Mouse (Mus musculus) embryonic facial prominence, embryonic 11.5 days (tissue): ENCODE data around the gene Mcoln3. TPM values are rescaled to one million over a fixed set of nuclear protein-coding genes. Genes with fewer than 3 reads are reported as not detected.

ENCODE experiments used
- ATAC-seq: fragments of 200-750 bp; cut with Nextera tagmentation; replicated peaks from 2 replicates; pipeline ENCODE4 v1.8.0; 2017; ENCODE audit warnings: low read depth; ENCODE audit not compliant: insufficient number of reproducible peaks, low FRiP score, low TSS enrichment
- DNase-seq: peaks from one replicate; pipeline ENCODE4 v3.0.0-alpha.2; 2015; ENCODE audit warnings: low spot score
- H3K27ac ChIP-seq: fragments of 300-500 bp; sonication (generic); replicated peaks from 2 replicates; pipeline ENCODE4 v1.5.1; 2014; ENCODE audit warnings: mild to moderate bottlenecking, low read depth, low read length, control low read depth
- H3K27me3 ChIP-seq: fragments of 300-500 bp; sonication (generic); 2 replicates; pipeline ENCODE4 v1.6.1; 2014; ENCODE audit warnings: mild to moderate bottlenecking, low read length, moderate library complexity, mixed read lengths; ENCODE audit not compliant: control insufficient read depth, insufficient read depth
- H3K36me3 ChIP-seq: fragments of 300-500 bp; sonication (generic); replicated peaks from 2 replicates; pipeline ENCODE4 v1.6.1; 2014; ENCODE audit warnings: low read depth, mild to moderate bottlenecking, low read length, moderate library complexity, mixed read lengths; ENCODE audit not compliant: control insufficient read depth, insufficient read depth
- H3K4me1 ChIP-seq: fragments of 300-500 bp; sonication (generic); 2 replicates; pipeline ENCODE4 v1.6.1; 2014; ENCODE audit warnings: low read length, mixed read lengths; ENCODE audit not compliant: control insufficient read depth, insufficient read depth
- H3K4me2 ChIP-seq: fragments of 300-500 bp; sonication (generic); 2 replicates; pipeline ENCODE4 v1.6.1; 2014; ENCODE audit warnings: low read depth, mild to moderate bottlenecking, control low read depth, low read length, moderate library complexity
- H3K4me3 ChIP-seq: fragments of 300-500 bp; sonication (generic); 2 replicates; pipeline ENCODE4 v1.5.1; 2014; ENCODE audit warnings: low read depth, low read length, control low read depth
- H3K9ac ChIP-seq: fragments of 300-500 bp; sonication (generic); replicated peaks from 2 replicates; pipeline ENCODE4 v1.6.1; 2014; ENCODE audit warnings: mild to moderate bottlenecking, control low read depth, low read length
- H3K9me3 ChIP-seq: fragments of 300-500 bp; sonication (generic); replicated peaks from 2 replicates; pipeline ENCODE4 v1.6.1; 2016; ENCODE audit warnings: mild to moderate bottlenecking, low read length, inconsistent platforms, mixed read lengths; ENCODE audit not compliant: control insufficient read depth
- WGBS: fragments of 180-500 bp; shearing (Covaris S2); extraction: QIAGEN DNeasy Blood & Tissue Kit; methylation state at CpG from one replicate; pipeline ENCODE4 v1.1.7; 2014; 5-methylcytosine and 5-hydroxymethylcytosine counted together
- polyA plus RNA-seq: library from polyadenylated mRNA; unstranded; fragments of >200 nt; fragmentation: Nextera tagmentation; extraction: Ambion mirVana; gene quantifications from 2 replicates; pipeline ENCODE4 v1.2.1, GENCODE M21; 2014

Gene Mcoln3
- polyA plus RNA-seq, 1 experiment from 2014 or later: 8.6 TPM

DNA sequence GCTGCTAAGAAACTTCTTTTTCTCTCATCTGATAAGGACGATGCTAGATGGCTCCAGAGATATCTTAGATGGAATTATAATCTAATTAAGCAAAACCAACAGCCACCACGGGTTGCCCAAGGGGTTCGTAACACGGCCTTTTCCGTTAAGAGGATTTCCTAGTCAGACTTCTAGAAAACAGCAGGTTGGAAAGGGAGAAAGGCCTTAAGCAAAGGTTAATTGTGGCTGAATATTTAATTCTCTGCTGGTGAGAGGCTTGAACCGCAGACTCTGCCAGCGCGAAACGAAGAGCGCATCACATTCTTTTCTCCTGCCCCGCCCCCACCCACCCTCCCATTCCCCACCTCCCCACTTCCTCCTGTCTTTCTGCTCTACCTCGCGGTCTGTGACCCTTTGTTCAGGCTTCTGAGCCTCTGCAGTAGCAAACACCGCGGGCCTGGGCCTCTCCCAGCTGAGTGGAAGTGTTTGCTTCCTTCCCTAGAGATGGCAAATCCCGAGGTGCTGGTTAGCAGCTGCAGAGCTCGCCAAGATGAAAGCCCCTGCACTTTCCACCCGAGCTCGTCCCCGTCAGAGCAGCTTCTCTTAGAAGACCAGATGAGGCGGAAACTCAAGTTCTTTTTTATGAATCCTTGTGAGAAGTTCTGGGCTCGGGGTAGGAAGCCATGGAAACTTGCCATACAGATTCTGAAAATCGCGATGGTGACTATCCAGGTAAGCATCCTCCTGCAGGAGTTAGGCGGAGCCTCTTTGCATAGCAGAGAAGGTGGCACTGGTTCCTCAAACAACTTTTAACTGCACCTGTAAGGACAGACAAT, 4.3 kb downstream of the Mcoln3 start:
- peak; percentile 68 for DNase-seq
- Histone ChIP-seq H3K4me1 (peaks cover 5% of the 10 kb centered on the region; the same call in 1 of the 2 replicates), H3K4me3 (peak overlapping the region; percentile 1; the same call in 1 of the 2 replicates), H3K4me2 (peak overlapping the region; percentile 47), H3K27ac (no peak overlapping the region), H3K27me3 (peaks cover 8% of the 10 kb centered on the region; the same call in 1 of the 2 replicates), H3K9ac (peak overlapping the region; percentile 67), H3K36me3 (no peaks in the 10 kb centered on the region), H3K9me3 (no peaks in the 10 kb centered on the region)
- ATAC-seq: peak; percentile 73; the same call in 1 of the 2 replicates
- WGBS: 6% methylated on average over 25 of the region's 25 CpGs

DNA sequence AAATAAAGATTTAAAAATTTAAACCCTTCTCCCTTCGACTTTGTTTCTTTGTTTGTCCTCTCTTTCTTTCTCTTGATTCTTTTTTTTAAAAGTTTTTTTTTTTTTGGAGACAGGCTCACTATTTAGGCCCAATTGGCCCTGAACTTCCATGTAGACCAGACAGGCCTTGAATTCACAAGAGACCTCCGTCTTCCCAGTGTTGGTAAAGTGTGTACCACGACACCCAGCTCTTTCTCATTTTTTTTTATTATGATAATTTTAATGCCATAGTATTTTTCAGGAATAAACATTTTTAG, 4.8 kb downstream of the Mcoln3 start:
- 37% methylated on average over 3 of the region's 3 CpGs for WGBS
- ATAC-seq: no peak

DNA sequence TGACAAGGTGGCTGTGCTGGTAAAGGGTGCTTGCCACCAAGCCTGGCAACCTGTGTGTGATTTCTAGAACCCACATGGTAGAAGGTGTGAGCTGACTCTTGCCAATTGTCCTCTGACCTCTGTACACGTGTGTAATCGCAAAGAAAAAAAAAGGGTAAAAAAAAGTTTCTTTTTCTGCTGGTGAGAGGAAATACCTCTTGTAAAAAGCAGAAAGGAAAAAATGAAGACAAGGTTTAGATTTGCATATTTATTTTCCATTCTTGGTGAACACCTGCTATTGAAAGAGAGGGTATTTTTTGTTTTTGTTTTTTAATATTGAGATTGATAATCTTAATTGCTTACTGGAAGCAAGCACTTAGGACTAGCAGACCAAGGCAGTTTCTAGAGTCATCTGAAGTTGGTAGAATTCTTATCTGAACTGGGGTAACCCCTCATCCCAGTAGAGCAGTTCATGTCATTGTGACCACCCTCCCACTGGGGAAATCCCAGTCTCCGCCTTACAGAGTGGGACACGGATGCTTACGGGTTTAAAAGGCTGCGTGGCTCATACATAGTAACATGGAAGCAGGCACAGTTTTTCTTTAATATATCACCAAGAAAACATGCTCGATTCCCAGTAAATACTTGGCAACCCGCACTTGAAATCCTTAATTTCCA, 5.7 kb downstream of the Mcoln3 start:
- WGBS: 83% methylated on average over 8 of the region's 8 CpGs
- Histone ChIP-seq H3K9me3 (no peaks in the 10 kb centered on the region), H3K4me1 (no peaks in the 10 kb centered on the region), H3K9ac (no peak overlapping the region), H3K27me3 (no peaks in the 10 kb centered on the region), H3K4me2 (no peak overlapping the region), H3K36me3 (no peaks in the 10 kb centered on the region), H3K4me3 (no peak overlapping the region), H3K27ac (no peak overlapping the region)
- DNase-seq (no peak), ATAC-seq (no peak)

More for the DNA sequence above, 4.8 kb downstream of the Mcoln3 start:
- DNase-seq: no peak
- H3K27me3 ChIP-seq: peaks cover 3% of the 10 kb centered on the region; the same call in 1 of the 2 replicates
- H3K9ac ChIP-seq: no peak overlapping the region; the same call in 1 of the 2 replicates
- H3K4me2 ChIP-seq: no peak overlapping the region
- no peak overlapping the region for H3K4me3 ChIP-seq
- no peak overlapping the region for H3K27ac ChIP-seq
- peaks cover 4% of the 10 kb centered on the region; the same call in 1 of the 2 replicates for H3K4me1 ChIP-seq
- no peaks in the 10 kb centered on the region for H3K9me3 ChIP-seq
- no peaks in the 10 kb centered on the region for H3K36me3 ChIP-seq

DNA sequence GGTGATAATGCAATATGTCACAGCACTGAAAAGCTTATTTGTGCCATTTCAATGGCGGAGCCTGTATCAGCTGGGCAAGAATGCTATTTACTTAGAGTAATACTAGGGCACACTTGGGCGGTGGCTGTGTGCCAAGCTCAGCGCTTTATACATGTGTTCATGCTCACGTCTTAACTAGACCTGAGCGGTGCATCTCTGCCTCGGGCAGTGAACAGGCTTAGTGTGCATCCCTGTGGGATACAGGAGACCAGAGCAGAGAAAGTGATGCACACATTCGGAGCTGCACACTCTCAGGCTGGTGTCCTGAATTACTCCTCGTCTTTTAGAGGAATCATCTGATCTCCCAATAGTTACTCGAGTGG, 6.2 kb downstream of the Mcoln3 start:
- no peak overlapping the region for H3K27ac ChIP-seq
- no peaks in the 10 kb centered on the region for H3K27me3 ChIP-seq
- DNase-seq: no peak
- no peaks in the 10 kb centered on the region for H3K9me3 ChIP-seq
- no peak for ATAC-seq
- H3K4me2 ChIP-seq: no peak overlapping the region
- no peak overlapping the region for H3K9ac ChIP-seq
- H3K4me1 ChIP-seq: no peaks in the 10 kb centered on the region
- no peaks in the 10 kb centered on the region for H3K36me3 ChIP-seq
- WGBS: 78% methylated on average over 9 of the region's 9 CpGs
- no peak overlapping the region for H3K4me3 ChIP-seq

DNA sequence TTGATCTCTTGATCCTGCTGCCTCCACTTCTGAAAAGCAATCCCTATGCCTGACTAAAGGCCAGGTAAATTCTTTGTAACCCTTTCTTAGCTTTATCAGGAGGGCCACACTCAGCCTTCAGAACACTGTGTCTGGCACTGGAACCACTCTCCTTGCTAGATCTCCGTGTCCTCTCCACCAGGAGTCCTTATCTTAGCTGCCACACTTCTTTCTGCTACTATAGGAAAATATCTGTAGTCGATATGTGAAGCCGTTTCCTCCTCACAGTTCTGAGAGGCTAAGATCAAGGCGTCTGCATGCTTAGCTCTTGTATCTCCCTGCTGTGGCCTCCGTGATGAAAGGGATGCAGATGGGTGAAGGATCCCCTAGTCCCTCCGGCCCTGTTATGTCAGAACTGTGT, 10.0 kb downstream of the Mcoln3 start:
- Histone ChIP-seq H3K36me3 (no peaks in the 10 kb centered on the region), H3K9me3 (no peaks in the 10 kb centered on the region), H3K9ac (no peak overlapping the region), H3K4me2 (no peak overlapping the region), H3K4me1 (no peaks in the 10 kb centered on the region), H3K27ac (no peak overlapping the region), H3K4me3 (no peak overlapping the region), H3K27me3 (no peaks in the 10 kb centered on the region)
- no peak for ATAC-seq
- no peak for DNase-seq
- 82% methylated on average over 6 of the region's 6 CpGs for WGBS

DNA sequence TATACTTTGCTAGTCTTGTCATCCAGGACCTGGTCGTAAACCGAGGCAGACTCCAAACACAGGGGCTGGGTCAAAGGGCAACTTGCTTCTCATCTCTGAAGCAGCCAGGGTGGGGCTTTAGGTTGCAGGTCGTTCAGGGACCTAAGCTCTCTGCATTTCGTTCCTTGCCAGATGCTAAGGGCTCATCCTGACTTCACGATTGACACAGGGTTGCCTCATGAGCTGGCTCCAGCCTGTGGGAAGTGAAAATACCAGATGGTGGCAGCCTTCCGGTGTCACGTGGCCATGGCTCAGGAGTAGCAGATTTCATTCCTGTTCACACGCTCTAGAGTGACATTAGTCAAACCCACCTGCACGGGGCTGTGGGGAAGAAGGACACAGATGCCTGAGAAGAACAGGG, 17.6 kb downstream of the Mcoln3 start:
- WGBS: 75% methylated on average over 9 of the region's 9 CpGs
- Histone ChIP-seq H3K27me3 (no peaks in the 10 kb centered on the region), H3K36me3 (no peaks in the 10 kb centered on the region), H3K4me3 (no peak overlapping the region), H3K4me2 (no peak overlapping the region), H3K27ac (no peak overlapping the region), H3K9ac (no peak overlapping the region), H3K4me1 (no peaks in the 10 kb centered on the region), H3K9me3 (no peaks in the 10 kb centered on the region)
- DNase-seq (no peak), ATAC-seq (no peak)

DNA sequence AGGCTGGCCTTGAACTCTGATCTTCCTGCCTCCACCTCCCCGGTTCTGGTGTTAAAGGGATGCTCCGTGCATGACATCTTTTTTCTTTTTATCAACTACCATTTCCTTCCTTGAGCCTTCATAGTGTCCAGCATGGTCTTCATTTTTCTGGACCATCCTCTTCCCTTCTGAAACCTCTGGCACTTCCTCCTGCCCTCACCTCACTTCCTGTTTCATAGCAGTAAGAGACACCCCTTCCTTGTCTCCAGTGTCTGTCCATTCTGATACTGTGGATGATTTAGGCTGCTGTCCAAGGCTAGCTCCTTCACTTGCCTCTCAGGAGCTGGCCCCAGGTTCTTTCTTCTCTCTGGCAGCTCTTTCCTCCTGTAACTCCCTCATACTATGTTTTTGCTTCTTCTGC, 18.2 kb downstream of the Mcoln3 start:
- DNase-seq (no peak), ATAC-seq (no peak)
- Histone ChIP-seq H3K9me3 (no peaks in the 10 kb centered on the region), H3K9ac (no peak overlapping the region), H3K27ac (no peak overlapping the region), H3K27me3 (no peaks in the 10 kb centered on the region), H3K4me1 (no peaks in the 10 kb centered on the region), H3K4me2 (no peak overlapping the region), H3K36me3 (no peaks in the 10 kb centered on the region), H3K4me3 (no peak overlapping the region)
- 90% methylated on average over 2 of the region's 2 CpGs for WGBS

DNA sequence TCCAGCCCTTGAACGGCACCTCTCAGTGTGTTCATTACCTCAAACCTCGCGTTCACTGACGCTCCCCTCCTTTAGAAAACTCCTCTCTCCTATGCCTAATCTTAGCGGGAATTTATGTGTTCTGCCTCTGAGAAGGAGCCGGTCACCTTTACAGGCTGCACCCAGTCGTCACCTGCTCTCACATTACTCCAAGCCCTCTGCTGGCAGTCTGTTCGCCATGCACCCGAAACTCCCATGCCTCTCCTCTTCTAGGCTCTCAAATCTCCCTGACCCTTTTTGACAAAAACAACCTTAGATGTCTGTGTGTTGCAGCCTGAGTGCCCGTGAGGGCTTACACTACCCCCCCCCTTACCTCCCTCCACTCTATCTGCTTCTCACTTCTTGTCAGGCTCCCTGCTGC, 19.2 kb downstream of the Mcoln3 start:
- H3K36me3 ChIP-seq: no peaks in the 10 kb centered on the region
- no peak for ATAC-seq
- no peak overlapping the region for H3K4me2 ChIP-seq
- no peak overlapping the region for H3K27ac ChIP-seq
- H3K9me3 ChIP-seq: no peaks in the 10 kb centered on the region
- no peaks in the 10 kb centered on the region for H3K27me3 ChIP-seq
- DNase-seq: peak; percentile 38
- WGBS: 40% methylated on average over 10 of the region's 10 CpGs
- no peaks in the 10 kb centered on the region for H3K4me1 ChIP-seq
- H3K4me3 ChIP-seq: no peak overlapping the region
- no peak overlapping the region for H3K9ac ChIP-seq
